Mouse (Mus musculus) lung, postnatal 0 days (tissue): ENCODE data around the gene Tm4sf4.

Experiments
- CTCF ChIP-seq: IDR thresholded peaks from 2 replicates; pipeline ENCODE4 v1.5.1; 2016; ENCODE audit warnings: antibody characterized with exemption, mild to moderate bottlenecking
- EP300 ChIP-seq: IDR thresholded peaks from 2 replicates; pipeline ENCODE4 v1.6.1; 2016; ENCODE audit warnings: antibody characterized with exemption, mild to moderate bottlenecking, control low read depth

DNA sequence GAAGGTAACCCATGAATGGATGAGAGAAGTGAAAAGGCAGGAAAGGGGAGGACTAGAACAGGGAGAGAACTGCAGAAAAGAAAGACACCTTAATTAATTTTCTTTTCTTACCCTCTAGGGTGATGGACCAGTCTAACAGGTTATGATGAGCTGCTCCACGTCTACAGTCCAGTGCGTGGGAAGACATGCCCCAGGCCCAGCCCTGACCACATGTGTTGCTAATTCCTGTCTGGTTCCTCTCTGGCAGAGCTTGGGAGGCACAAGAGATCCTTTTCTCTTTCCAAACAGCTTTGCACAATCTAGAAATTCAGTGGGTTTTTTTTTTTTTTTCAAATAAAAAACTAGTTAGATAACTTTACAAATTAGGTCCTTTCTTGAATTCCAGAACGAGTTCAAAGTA, 15.8 kb downstream of the Tm4sf4 start:
- TF ChIP-seq CTCF (no peak), EP300 (no peak)
